Mouse (Mus musculus) left cerebral cortex, postnatal 25 days (tissue): ENCODE measurements at regions not wholly inside any gene's neighbourhood (a gene's known extent, or its start where the extent isn't known, plus 50 kb on each side); places are given as distances from the start of the nearest gene placed in this dataset.
A peak's percentile ranks its signal among the peaks of the same experiment; 100 is the strongest.

Experiments used
- DNase-seq, 2 experiments: peaks; one replicate each; pipeline ENCODE4 v3.0.0; 2022; ENCODE audit warnings: low spot score in 2 of 2, mixed read lengths in 1 of 2
- intact Hi-C: fragments of 180-260 bp; cut with DNase I; formaldehyde crosslinking; loops from one replicate; pipeline ENCODE4 v1.15.1; 2025

- intact Hi-C loops: no loop called here
- no peak for DNase-seq
These were observed 465.6 kb downstream of the Tmem132b start for GRCm38 (mm10) chr5:125997173-125997572.

- peak in 1 of 2 experiments; percentile 31 for DNase-seq
- intact Hi-C loops: no loop called here
These were observed 476.3 kb downstream of the Tmem132b start for GRCm38 (mm10) chr5:126007871-126008270.

- intact Hi-C loops: no loop called here
- peak in 1 of 2 experiments; percentile 23 for DNase-seq
These were observed 476.7 kb downstream of the Tmem132b start for GRCm38 (mm10) chr5:126008321-126008720.

GRCm38 (mm10) chr5:126019781-126020180, 488.2 kb downstream of the Tmem132b start:
- intact Hi-C loops: no loop called here

GRCm38 (mm10) chr5:126023906-126024305, 492.3 kb downstream of the Tmem132b start:
- intact Hi-C loops: no loop called here
- no peak for DNase-seq

More at GRCm38 (mm10) chr5:126019781-126020180, 488.2 kb downstream of the Tmem132b start:
- DNase-seq: peak in 1 of 2 experiments; percentile 31

- DNase-seq: no peak
- intact Hi-C loops: no loop called here
These were observed 503.3 kb downstream of the Tmem132b start for GRCm38 (mm10) chr5:126034846-126035245.

GRCm38 (mm10) chr5:126036686-126037085, 505.1 kb downstream of the Tmem132b start:
- intact Hi-C loops: no loop called here
- DNase-seq: no peak

GRCm38 (mm10) chr5:126045761-126046160, 514.2 kb downstream of the Tmem132b start:
- intact Hi-C loops: no loop called here
- no peak for DNase-seq

- DNase-seq: no peak
- intact Hi-C loops: no loop called here
These were observed 532.1 kb downstream of the Tmem132b start for GRCm38 (mm10) chr5:126063644-126064043.

- no peak for DNase-seq
- intact Hi-C loops: no loop called here
These were observed 547.8 kb downstream of the Tmem132b start for GRCm38 (mm10) chr5:126079281-126079838.

GRCm38 (mm10) chr5:126088251-126088914, 556.8 kb downstream of the Tmem132b start:
- DNase-seq: no peak
- intact Hi-C loops: no loop called here

- intact Hi-C loops: no loop called here
These were observed 561.6 kb downstream of the Tmem132b start for GRCm38 (mm10) chr5:126093196-126093595.

GRCm38 (mm10) chr5:126096616-126097261, 565.2 kb downstream of the Tmem132b start:
- intact Hi-C loops: no loop called here
- peak in 1 of 2 experiments; percentile 14 for DNase-seq

More at GRCm38 (mm10) chr5:126093196-126093595, 561.6 kb downstream of the Tmem132b start:
- no peak for DNase-seq

GRCm38 (mm10) chr5:126097262-126097628, 565.7 kb downstream of the Tmem132b start:
- intact Hi-C loops: no loop called here

GRCm38 (mm10) chr5:126098433-126098832, 566.9 kb downstream of the Tmem132b start:
- intact Hi-C loops: no loop called here

More at GRCm38 (mm10) chr5:126097262-126097628, 565.7 kb downstream of the Tmem132b start:
- no peak for DNase-seq

GRCm38 (mm10) chr5:126099931-126100330, 568.4 kb downstream of the Tmem132b start:
- no peak for DNase-seq
- intact Hi-C loops: no loop called here

More at GRCm38 (mm10) chr5:126098433-126098832, 566.9 kb downstream of the Tmem132b start:
- DNase-seq: no peak

- intact Hi-C loops: no loop called here
- DNase-seq: no peak
These were observed 572.9 kb downstream of the Tmem132b start for GRCm38 (mm10) chr5:126104464-126104863.

- intact Hi-C loops: no loop called here
- no peak for DNase-seq
These were observed 573.3 kb downstream of the Tmem132b start for GRCm38 (mm10) chr5:126104883-126105282.

GRCm38 (mm10) chr5:126105446-126105845, 573.9 kb downstream of the Tmem132b start:
- no peak for DNase-seq
- intact Hi-C loops: no loop called here

- no peak for DNase-seq
- intact Hi-C loops: no loop called here
These were observed 575.4 kb downstream of the Tmem132b start for GRCm38 (mm10) chr5:126107020-126107419.

- no peak for DNase-seq
- intact Hi-C loops: no loop called here
These were observed 577.3 kb downstream of the Tmem132b start for GRCm38 (mm10) chr5:126108837-126109236.
